Mouse (Mus musculus): ENCODE data around the gene Hist1h2ag. TPM values are rescaled to one million over a fixed set of nuclear protein-coding genes. Genes with fewer than 3 reads are reported as not detected.

Gene Hist1h2ag
- total and polyA plus RNA-seq, 3 experiments = 27.9 to 901 (median 141) TPM

DNA sequence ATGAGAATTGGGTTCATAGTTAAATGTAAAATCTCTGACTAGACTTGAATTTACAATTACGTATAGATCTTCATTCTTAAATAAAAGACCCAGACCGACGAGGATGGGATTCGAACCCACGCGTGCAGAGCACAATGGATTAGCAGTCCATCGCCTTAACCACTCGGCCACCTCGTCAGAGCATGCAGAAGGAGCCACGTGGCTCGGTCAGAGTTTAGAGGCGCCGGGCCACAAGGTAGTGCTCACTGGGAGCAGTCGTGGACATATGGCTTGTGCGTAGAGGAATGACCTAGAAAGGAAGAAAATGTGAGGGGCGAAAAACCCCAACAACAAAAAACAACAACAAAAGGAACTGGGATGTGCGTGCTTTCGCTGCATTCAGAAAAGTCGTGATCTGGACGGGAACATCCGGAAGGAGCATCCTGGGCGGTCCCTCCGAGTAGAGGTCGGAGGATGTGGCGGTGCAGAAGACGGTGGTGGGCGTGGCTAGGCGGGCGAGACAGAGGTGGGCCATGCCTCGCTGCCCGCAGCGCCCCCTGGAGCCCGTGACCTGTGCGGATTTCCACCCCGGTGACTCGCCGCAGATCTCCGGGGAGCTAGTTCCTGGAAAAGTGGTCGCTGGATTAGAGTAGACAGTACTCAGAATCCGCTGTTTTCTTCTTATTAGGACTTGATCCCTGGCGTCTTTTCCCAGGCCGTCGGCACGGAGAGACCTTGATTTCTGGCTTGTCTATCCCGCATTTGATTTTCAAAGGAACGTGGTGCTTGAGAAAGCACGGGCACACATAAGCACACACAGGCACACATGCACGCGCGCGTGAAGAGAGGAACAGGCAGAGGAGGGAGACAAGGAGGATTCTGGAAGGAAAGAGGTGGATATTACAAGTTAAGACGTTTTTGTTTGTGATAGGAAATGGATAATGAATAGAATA is 8.1 kb upstream of the Hist1h2ag start:
- Histone ChIP-seq H3K36me3 (replicated peaks) (no peaks in the 10 kb centered on the region), H3K4me1 (ENCODE audit: insufficient read depth, low read depth, low read length) (peaks cover 28% of the 10 kb centered on the region), H3K4me3 (ENCODE audit: low read depth, low read length) (peak overlapping the region; percentile 70), H3K9me3 (replicated peaks) (no peaks in the 10 kb centered on the region), H3K27me3 (ENCODE audit: insufficient read depth, low read length) (peaks cover 9% of the 10 kb centered on the region; the same call in 1 of the 2 replicates)
- DNase-seq (ENCODE audit: low spot score) = peak; percentile 76
- TF ChIP-seq CTCF (IDR thresholded peaks at IDR 0.05; ENCODE audit: low read depth, low read length) (0 out of 2 replicates have a peak, but pooled peaks have one; percentile 41), GATA1 (IDR thresholded peaks at IDR 0.05; ENCODE audit: borderline replicate concordance, low read length) (no peak)
- ATAC-seq (ENCODE audit: extremely low read depth, insufficient number of reproducible peaks, low FRiP score, poor library complexity, severe bottlenecking) = peak; percentile 94

GRCm38 (mm10) chr13:22049737-22050440 is 7.1 kb upstream of the Hist1h2ag start:
- DNase-seq (ENCODE audit: low spot score) (no peak), ATAC-seq (ENCODE audit: extremely low read depth, insufficient number of reproducible peaks, low FRiP score, poor library complexity, severe bottlenecking) (0 out of 2 replicates have a peak, but pooled peaks have one; percentile 23)
- TF ChIP-seq GATA2 (IDR thresholded peaks at IDR 0.05; ENCODE audit: borderline replicate concordance, low read depth, low read length) = no peak
- no peak for TF ChIP-seq CTCF (IDR thresholded peaks at IDR 0.05; ENCODE audit: low read depth, low read length)
- TF ChIP-seq TAL1 (conservative IDR thresholded peaks at IDR 0.05; ENCODE audit: low read depth, low read length) = no peak
- TF ChIP-seq POLR2AphosphoS5 (IDR thresholded peaks at IDR 0.05; ENCODE audit: insufficient replicate concordance, low read depth, low read length) = no peak
- no peak for TF ChIP-seq GATA1 (IDR thresholded peaks at IDR 0.05; ENCODE audit: borderline replicate concordance, low read length)

DNA sequence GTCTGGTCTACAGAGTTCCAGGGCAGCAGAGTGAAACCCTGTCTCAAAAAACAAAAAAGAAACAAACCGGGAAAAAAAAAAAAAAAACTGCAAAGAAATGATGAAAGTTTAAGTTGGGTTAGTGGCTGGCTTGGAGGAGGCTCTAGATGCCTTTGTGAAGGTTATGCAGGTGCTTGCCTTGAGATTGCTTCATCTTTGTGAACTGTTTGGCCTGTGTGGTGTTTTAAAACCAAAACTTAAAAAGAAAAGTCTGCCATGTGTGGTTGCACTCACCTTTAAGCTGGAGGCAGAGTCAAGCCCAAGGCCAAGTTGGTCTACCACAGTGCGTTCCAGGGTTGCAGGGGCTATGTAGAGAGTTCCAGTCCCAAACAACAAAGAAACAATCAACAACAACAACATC is 6.3 kb upstream of the Hist1h2ag start:
- ATAC-seq (ENCODE audit: extremely low read depth, insufficient number of reproducible peaks, low FRiP score, poor library complexity, severe bottlenecking) (no peak), DNase-seq (ENCODE audit: low spot score) (no peak)
- H3K4me3 ChIP-seq (ENCODE audit: low read depth, low read length) = no peak overlapping the region
- H3K27me3 ChIP-seq (ENCODE audit: insufficient read depth, low read length) = no peaks in the 10 kb centered on the region
- H3K9me3 ChIP-seq (replicated peaks) = no peaks in the 10 kb centered on the region
- peaks cover 37% of the 10 kb centered on the region for H3K4me1 ChIP-seq (ENCODE audit: insufficient read depth, low read depth, low read length)
- TF ChIP-seq TAL1 (conservative IDR thresholded peaks at IDR 0.05; ENCODE audit: low read depth, low read length) (no peak), CTCF (IDR thresholded peaks at IDR 0.05; ENCODE audit: low read depth, low read length) (no peak), GATA1 (IDR thresholded peaks at IDR 0.05; ENCODE audit: borderline replicate concordance, low read length) (no peak), POLR2AphosphoS5 (IDR thresholded peaks at IDR 0.05; ENCODE audit: insufficient replicate concordance, low read depth, low read length) (no peak), GATA2 (IDR thresholded peaks at IDR 0.05; ENCODE audit: borderline replicate concordance, low read depth, low read length) (no peak)
- H3K36me3 ChIP-seq (replicated peaks) = no peaks in the 10 kb centered on the region

More at GRCm38 (mm10) chr13:22049737-22050440, 7.1 kb upstream of the Hist1h2ag start:
- Histone ChIP-seq H3K27me3 (ENCODE audit: insufficient read depth, low read length) (peaks cover 3% of the 10 kb centered on the region; the same call in 1 of the 2 replicates), H3K36me3 (replicated peaks) (no peaks in the 10 kb centered on the region), H3K4me1 (ENCODE audit: insufficient read depth, low read depth, low read length) (peaks cover 33% of the 10 kb centered on the region), H3K9me3 (replicated peaks) (no peaks in the 10 kb centered on the region), H3K4me3 (ENCODE audit: low read depth, low read length) (peak overlapping the region; percentile 70)

DNA sequence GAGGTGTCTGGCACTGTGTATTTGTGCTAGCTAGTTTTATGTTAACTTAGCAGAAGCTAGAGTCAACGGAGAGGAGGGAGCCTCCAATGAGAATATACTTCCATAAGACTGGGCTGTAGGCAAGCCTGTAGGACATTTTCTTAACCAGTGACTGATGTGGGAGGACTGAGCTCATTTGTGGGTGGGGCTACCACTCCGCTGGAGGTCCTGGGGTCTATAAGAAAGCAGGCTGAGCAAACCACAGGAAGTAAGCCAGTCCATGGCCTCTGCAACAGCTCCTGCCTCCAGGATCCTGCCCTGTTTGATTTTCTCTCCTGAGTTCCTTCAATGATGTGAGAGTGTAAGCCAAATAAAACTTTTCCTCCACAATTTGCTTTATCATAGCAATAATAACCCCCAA is 2.6 kb upstream of the Hist1h2ag start:
- H3K36me3 ChIP-seq (replicated peaks) = no peaks in the 10 kb centered on the region
- H3K9me3 ChIP-seq (replicated peaks) = no peaks in the 10 kb centered on the region
- no peaks in the 10 kb centered on the region for H3K27me3 ChIP-seq (ENCODE audit: insufficient read depth, low read length)
- DNase-seq (ENCODE audit: low spot score) = no peak
- ATAC-seq (ENCODE audit: extremely low read depth, insufficient number of reproducible peaks, low FRiP score, poor library complexity, severe bottlenecking) = no peak
- H3K4me3 ChIP-seq (ENCODE audit: low read depth, low read length) = no peak overlapping the region
- no peak for TF ChIP-seq CTCF (IDR thresholded peaks at IDR 0.05; ENCODE audit: low read depth, low read length)
- TF ChIP-seq GATA2 (IDR thresholded peaks at IDR 0.05; ENCODE audit: borderline replicate concordance, low read depth, low read length) = no peak
- TF ChIP-seq GATA1 (IDR thresholded peaks at IDR 0.05; ENCODE audit: borderline replicate concordance, low read length) = no peak
- TF ChIP-seq TAL1 (conservative IDR thresholded peaks at IDR 0.05; ENCODE audit: low read depth, low read length) = no peak
- TF ChIP-seq POLR2AphosphoS5 (IDR thresholded peaks at IDR 0.05; ENCODE audit: insufficient replicate concordance, low read depth, low read length) = no peak
- peaks cover 27% of the 10 kb centered on the region for H3K4me1 ChIP-seq (ENCODE audit: insufficient read depth, low read depth, low read length)

GRCm38 (mm10) chr13:22044432-22045155 is 1.9 kb upstream of the Hist1h2ag start:
- ATAC-seq (ENCODE audit: extremely low read depth, insufficient number of reproducible peaks, low FRiP score, poor library complexity, severe bottlenecking) (no peak), DNase-seq (ENCODE audit: low spot score) (no peak)
- H3K9me3 ChIP-seq (replicated peaks) = no peaks in the 10 kb centered on the region
- no peak overlapping the region for H3K4me3 ChIP-seq (ENCODE audit: low read depth, low read length)
- TF ChIP-seq CTCF (IDR thresholded peaks at IDR 0.05; ENCODE audit: low read depth, low read length) (no peak), POLR2AphosphoS5 (IDR thresholded peaks at IDR 0.05; ENCODE audit: insufficient replicate concordance, low read depth, low read length) (peak; percentile 91; the same call in 1 of the 2 replicates), GATA1 (IDR thresholded peaks at IDR 0.05; ENCODE audit: borderline replicate concordance, low read length) (no peak), TAL1 (conservative IDR thresholded peaks at IDR 0.05; ENCODE audit: low read depth, low read length) (no peak), GATA2 (IDR thresholded peaks at IDR 0.05; ENCODE audit: borderline replicate concordance, low read depth, low read length) (no peak)
- peaks cover 25% of the 10 kb centered on the region for H3K4me1 ChIP-seq (ENCODE audit: insufficient read depth, low read depth, low read length)
- no peaks in the 10 kb centered on the region for H3K36me3 ChIP-seq (replicated peaks)
- H3K27me3 ChIP-seq (ENCODE audit: insufficient read depth, low read length) = no peaks in the 10 kb centered on the region

All from G1E (cell line).